Mouse (Mus musculus) embryonic fibroblast, embryonic 13.5 days (primary cell): ENCODE results near the gene Ifnar2.

Source experiments
- CTCF ChIP-seq: IDR thresholded peaks from 2 replicates; pipeline ENCODE4 v1.5.1; 2011; ENCODE audit warnings: mild to moderate bottlenecking, control low read depth, low read length, moderate library complexity, borderline replicate concordance; ENCODE audit not compliant: insufficient read depth
- POLR2A ChIP-seq: IDR thresholded peaks from 2 replicates; pipeline ENCODE4 v1.6.1; 2011; ENCODE audit warnings: low read depth, mild to moderate bottlenecking, control low read depth, low read length, moderate library complexity

DNA sequence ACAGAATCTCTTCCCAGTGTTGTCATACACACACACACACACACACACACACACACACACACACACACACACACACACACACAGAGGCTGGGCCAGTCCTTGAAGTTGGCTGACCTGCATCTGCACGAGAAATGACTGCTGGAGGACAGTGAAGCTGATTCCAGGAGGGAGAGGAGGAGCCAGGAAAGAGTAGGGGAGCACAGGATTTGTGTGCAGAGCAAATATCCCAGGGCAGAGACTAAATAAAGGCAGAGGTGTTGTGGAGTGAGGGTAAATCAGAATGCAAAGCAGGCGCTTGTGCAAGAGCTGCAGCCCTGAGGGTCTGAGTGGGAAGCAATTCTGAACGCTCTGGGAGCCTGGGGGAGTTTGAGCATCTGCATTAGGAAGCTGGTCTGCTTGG, 12.4 kb upstream of the Ifnar2 start:
- TF ChIP-seq POLR2A = no peak
- TF ChIP-seq CTCF = no peak
